Mouse (Mus musculus) T-cell, adult 2 months (primary cell): ENCODE measurements at regions not wholly inside any gene's neighbourhood (a gene's known extent, or its start where the extent isn't known, plus 50 kb on each side); places are given as distances from the start of the nearest gene placed in this dataset.

ENCODE experiments used
- DNase-seq: peaks from one replicate; pipeline ENCODE4 v3.0.0; 2022; ENCODE audit warnings: low spot score

GRCm38 (mm10) chr8:115825899-115826502, 118.4 kb upstream of the Maf start:
- DNase-seq: no peak

DNA sequence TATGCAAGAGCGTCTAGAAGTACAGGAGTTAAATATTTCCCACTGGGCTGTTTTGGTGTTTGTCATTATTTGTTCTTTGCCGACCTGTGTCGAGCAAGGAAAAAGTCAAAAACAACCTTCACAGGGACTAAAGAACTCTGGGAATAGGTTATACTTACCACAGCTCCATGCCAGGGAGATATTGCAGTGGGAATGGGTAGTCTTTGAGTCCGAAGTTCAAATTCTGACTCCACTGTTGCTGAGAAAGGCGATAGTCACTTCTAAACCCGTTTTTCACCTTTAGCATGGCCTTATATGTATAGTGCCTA, 116.8 kb upstream of the Maf start:
- no peak for DNase-seq

- no peak for DNase-seq
These were observed 116.3 kb upstream of the Maf start for GRCm38 (mm10) chr8:115823673-115824477.

DNA sequence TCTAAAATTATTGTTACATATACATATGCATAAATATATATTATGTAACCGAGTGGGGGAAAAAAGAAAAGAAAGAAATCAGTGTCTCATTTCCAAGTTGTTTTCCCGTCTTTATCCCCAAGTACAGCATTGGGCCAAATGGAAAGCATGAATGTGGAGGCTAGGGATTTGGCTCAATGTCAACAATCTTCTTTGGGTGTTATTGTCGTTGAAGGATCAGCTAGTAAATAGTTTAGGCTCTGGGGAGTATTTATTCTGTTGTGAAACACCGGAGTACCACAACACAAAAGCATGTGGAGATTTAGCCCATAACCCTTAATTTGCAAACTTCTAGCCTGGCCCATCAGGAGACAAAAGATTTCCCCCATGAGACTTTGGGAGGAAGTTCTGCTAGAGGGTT, 105.8 kb upstream of the Maf start:
- no peak for DNase-seq

GRCm38 (mm10) chr8:115806579-115806978, 99.0 kb upstream of the Maf start:
- DNase-seq: no peak

DNA sequence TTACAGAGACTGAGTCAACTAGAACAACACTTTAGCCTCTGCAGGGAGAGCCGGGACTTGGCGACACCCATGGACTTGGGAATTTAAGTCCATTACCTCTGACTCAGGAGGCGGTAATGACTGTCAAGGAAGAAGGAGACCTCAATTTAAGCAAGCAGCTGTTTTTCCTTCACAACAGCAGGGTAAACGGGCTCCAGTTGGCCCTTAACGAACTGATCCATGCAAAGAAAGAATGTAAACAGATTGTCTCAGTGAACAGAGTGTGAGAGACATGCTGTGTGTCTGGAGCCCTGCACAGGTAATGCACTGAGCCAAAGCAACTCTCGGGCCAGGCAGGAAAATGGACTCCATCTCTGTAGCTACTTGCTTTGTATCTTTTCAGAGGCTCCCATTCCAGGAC, 98.5 kb upstream of the Maf start:
- no peak for DNase-seq

DNA sequence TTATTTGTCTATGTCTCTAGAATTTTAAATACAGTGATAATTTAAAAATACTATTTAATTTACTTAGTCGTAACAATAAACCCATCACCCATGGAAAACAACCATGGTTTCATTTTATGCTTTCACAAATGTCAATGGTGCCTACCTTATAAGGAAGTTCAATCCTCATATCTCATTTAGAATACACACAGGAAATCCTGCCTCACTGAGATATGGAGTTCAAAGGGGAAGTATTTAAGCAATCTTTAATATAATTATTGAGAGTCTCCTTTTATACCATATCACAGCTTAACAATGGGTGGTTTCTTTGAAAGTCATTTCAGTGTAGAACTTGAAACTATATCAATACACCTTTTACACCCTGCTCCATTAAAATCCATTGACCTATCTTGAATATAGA, 86.0 kb upstream of the Maf start:
- no peak for DNase-seq

DNA sequence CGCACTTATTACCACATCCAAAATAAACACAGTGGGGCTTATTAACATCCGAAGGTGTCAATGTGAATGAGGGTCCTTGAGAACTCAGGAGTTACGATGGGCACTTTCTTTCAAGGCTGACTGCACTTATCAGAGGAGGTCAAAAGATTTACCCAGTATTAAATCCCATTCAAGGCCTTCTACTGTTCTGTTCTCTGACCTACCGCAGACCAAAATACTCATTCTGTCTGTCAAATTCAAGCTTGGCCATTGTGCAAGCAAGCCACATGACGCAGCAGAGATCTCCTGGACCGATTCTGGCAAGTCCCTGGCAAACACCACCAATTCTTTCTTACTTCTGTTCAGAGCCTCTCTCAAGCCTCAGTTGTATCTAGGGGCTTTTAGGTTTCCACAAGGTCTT, 80.8 kb upstream of the Maf start:
- DNase-seq: no peak

DNA sequence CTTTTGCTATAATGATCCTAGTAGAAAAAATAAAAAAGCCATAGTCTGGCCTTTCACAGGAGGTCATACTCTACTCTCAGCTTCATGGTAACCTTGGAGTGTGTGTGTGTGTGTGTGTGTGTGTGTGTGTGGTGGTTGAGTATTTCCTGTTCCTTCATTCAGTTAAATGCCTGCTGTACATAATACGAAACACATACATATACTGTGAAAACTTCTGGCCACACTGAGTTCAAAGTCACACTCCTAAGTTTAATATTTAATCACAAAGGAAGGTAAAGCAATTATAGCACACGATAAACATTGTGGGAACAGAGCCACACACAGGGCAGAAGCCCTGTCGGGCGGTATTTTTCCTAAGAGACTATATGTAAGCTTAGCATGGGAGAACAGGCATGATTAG, 78.6 kb upstream of the Maf start:
- no peak for DNase-seq

DNA sequence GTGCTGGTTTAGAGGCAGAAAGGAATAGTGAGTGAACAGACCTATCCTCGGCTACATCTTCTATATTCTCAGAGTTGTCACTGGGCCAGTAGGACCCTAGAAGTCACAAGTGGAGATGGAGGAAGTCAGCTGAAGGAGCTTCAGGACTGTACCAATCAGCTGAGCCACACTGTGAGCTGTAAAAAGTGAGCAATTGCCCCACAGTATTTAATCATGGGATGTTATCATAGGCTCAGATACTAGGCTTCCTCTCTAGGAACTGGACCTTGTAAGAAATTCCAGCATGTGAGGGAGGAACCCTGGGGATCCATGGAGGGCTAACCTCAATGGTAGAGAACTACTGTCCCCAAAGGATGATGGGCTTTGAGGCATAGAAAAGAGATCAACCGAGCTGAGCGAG, 78.2 kb upstream of the Maf start:
- no peak for DNase-seq

DNA sequence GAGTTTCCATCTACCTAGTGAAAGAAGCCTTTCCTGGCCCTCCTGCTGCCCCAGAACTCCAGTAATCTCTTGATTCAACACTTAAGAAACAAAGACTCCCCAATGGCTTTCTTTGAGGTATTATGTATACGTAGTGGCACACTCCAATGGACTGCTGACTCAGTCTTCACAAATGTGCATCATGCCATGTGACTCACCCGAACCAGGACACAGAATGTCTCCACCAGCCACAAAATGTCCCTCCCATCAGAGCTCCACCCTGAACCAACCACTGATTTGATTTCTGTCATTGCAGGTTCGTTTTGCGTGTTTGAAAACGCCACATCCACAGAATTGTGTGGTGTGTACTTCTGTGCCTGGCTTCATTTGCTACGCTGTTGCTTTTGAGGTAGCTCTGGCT, 75.8 kb upstream of the Maf start:
- no peak for DNase-seq

GRCm38 (mm10) chr8:115778433-115778832, 70.8 kb upstream of the Maf start:
- DNase-seq: no peak

DNA sequence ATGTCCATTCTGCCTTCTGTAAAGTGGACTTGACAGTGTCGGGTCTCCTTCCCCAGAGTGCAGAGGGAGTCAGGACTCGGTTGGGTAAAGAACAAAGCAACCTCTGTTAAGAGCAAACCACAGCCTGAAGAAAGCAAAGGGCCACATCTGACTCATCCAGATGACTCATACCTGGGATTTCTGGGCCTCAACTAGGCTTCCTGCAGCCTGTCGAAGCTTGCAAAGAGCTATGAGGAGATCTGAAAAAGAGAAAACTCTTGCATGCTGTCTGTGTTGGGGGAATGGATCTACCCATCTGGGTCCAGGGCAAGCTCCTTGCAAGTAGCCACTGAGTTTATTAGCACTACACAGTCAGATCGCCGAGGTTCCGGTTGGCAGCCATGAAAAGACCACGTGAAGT, 63.5 kb upstream of the Maf start:
- DNase-seq: no peak

DNA sequence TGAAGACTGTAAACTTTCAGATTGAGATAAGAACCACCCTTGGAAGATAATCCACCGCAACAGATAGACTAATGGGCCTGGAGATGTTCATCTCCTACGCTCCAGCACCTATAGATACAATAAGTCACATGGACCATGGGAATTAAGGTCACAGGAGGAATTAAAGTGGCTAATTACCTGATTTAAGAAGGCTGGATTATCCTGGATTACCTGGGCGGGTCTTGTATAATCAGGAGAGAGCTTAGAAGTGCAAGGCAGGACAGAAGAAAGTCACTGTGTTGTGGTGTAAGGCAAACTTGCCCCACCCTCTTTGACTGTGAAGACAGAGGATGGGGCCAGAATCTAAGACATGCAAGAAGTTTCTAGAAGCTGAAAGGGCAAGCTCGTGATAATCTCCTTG, 61.0 kb upstream of the Maf start:
- DNase-seq: no peak

DNA sequence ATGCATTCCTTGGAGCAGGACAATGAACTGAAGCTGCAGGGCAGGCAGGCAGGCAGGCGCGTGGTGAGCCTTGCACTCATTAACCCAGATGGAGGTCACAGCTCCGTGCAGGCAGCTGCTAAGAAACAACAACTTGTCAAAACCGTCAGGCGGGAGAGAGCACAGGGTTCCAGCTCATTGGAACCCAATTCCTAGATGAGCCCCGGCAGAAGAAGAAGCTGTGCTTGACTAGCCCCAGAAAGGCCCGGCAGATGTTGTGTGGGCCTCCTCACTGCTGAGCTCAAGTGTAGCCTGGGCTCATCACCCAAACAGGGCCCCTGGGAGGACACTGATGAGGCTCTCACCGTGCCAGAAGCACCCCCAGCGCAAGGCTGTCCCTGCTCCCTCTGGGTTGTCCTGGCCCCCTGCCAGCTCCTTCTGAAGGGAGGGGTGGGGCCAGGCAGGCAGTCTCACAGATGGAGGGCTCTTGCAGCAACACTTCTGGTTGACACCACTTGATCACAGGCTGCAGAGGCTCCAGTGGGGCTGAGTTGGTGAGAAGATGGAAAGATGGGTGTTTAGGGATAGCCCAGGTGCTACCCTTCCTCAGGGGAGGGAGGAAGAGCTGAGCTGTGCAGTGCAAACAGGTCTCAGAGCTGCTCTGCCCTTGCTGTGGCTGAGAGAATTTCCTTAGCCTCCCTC, 58.8 kb upstream of the Maf start:
- DNase-seq: no peak

GRCm38 (mm10) chr8:115764551-115764950, 57.0 kb upstream of the Maf start:
- DNase-seq: no peak

DNA sequence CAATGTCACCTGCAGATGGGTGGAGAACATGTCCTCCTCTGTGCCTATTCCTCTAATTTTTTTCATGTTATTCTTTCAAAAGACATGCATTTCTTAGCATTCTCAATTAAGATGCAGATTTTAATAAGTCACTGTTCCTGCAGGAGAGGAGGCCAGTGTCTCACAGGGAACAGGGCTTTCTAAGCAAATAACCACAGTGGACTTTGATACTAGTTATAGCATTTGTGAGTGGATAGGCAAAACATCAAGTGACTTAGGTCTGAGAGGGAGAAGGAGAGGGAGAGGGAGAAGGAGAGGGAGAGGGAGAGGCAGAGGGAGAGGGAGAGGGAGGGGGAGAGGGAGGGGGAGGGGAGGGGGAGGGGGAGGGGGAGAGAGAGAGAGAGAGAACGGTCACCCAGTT, 50.4 kb upstream of the Maf start:
- DNase-seq: no peak
